Comparison of ENCODE assay signal across 12 mouse cellular contexts in genomic region chr1:19211033-19211405, GRCm38 (mm10). TPM values are rescaled to one million over a fixed set of nuclear protein-coding genes. Genes with fewer than 3 reads are reported as not detected.
DNase-seq lines count a peak whose midpoint lies in the region; ATAC-seq and TF ChIP-seq lines count a peak whose summit lies in the region.
"Had no signal": no experiment of that assay in that cellular context is flagged by ENCODE, and none has a peak within 500 bp of the region (broad histone marks: within the 10 kb centered on the region; RNA-seq: fewer than 3 reads in every experiment).

No protein-coding gene starts in this region.

- peak; percentile 23 for DNase-seq in forebrain, embryonic 10.5 days (ENCODE audit: extremely low spot score, low spot score)
- no peak for DNase-seq in hindbrain, postnatal 0 days (ENCODE audit: low spot score)
- peak; percentile 37 for DNase-seq in limb, embryonic 10.5 days (ENCODE audit: low spot score)
- no peak for DNase-seq in neural tube, embryonic 11.5 days (ENCODE audit: low spot score)
- DNase-seq in layer of hippocampus, postnatal 10 days (ENCODE audit: low spot score in 2 of 2): no peak
- DNase-seq: cerebellum, postnatal 14 days had no signal

- 0% methylated on average over 8 of the region's 8 CpGs for WGBS in forebrain, embryonic 10.5 days
- 2% methylated on average over 8 of the region's 8 CpGs for WGBS in forebrain, embryonic 13.5 days
- WGBS in hindbrain, postnatal 0 days: 2% methylated on average over 8 of the region's 8 CpGs
- under 1% methylated on average over 8 of the region's 8 CpGs for whole genome bisulfite sequencing in limb, embryonic 10.5 days
- 1% methylated on average over 8 of the region's 8 CpGs for WGBS in neural tube, embryonic 11.5 days

- H3K9ac ChIP-seq in forebrain, embryonic 13.5 days: no peak overlapping the region
- H3K9ac ChIP-seq in hindbrain, postnatal 0 days (replicated peaks; ENCODE audit: low read length): no peak overlapping the region; the same call in 1 of the 2 replicates
- H3K9ac ChIP-seq in neural tube, embryonic 11.5 days (ENCODE audit: low read length): peak overlapping the region; percentile 69
- H3K9ac ChIP-seq: liver, embryonic 14.5 days had no signal

- TF ChIP-seq CTCF in hindbrain, postnatal 0 days (IDR thresholded peaks at IDR 0.05; ENCODE audit: low read depth): no peak

- peaks cover 22% of the 10 kb centered on the region for H3K4me1 ChIP-seq in forebrain, embryonic 10.5 days
- H3K4me1 ChIP-seq in forebrain, embryonic 13.5 days: no peaks in the 10 kb centered on the region
- H3K4me1 ChIP-seq in hindbrain, postnatal 0 days (ENCODE audit: insufficient read depth, low read length): no peaks in the 10 kb centered on the region
- peaks cover 3% of the 10 kb centered on the region for H3K4me1 ChIP-seq in limb, embryonic 10.5 days
- H3K4me1 ChIP-seq in neural tube, embryonic 11.5 days (ENCODE audit: control insufficient read depth, insufficient read depth, low read length): no peaks in the 10 kb centered on the region

- no peak overlapping the region for H3K4me2 ChIP-seq in forebrain, embryonic 13.5 days
- H3K4me2 ChIP-seq in hindbrain, postnatal 0 days (ENCODE audit: low read depth, low read length): peak overlapping the region; percentile 26; the same call in 1 of the 2 replicates
- peak overlapping the region; percentile 39 for H3K4me2 ChIP-seq in neural tube, embryonic 11.5 days (ENCODE audit: low read depth)

- H3K9me3 ChIP-seq in forebrain, embryonic 10.5 days: no peaks in the 10 kb centered on the region
- H3K9me3 ChIP-seq in forebrain, embryonic 13.5 days (replicated peaks): no peaks in the 10 kb centered on the region
- no peaks in the 10 kb centered on the region for H3K9me3 ChIP-seq in hindbrain, postnatal 0 days (ENCODE audit: low read length)
- H3K9me3 ChIP-seq in limb, embryonic 10.5 days (replicated peaks): no peaks in the 10 kb centered on the region
- H3K9me3 ChIP-seq in neural tube, embryonic 11.5 days (ENCODE audit: control insufficient read depth, low read length): no peaks in the 10 kb centered on the region

- peak overlapping the region; percentile 87 for H3K27ac ChIP-seq in forebrain, embryonic 10.5 days
- no peak overlapping the region for H3K27ac ChIP-seq in forebrain, embryonic 13.5 days
- H3K27ac ChIP-seq in hindbrain, postnatal 0 days: no peak overlapping the region
- peak overlapping the region; percentile 81 for H3K27ac ChIP-seq in limb, embryonic 10.5 days
- peak overlapping the region; percentile 39; the same call in 1 of the 2 replicates for H3K27ac ChIP-seq in neural tube, embryonic 11.5 days (ENCODE audit: low read depth, low read length)
- H3K27ac ChIP-seq: liver, embryonic 14.5 days had no signal

- peak overlapping the region; percentile 52 for H3K4me3 ChIP-seq in forebrain, embryonic 10.5 days
- no peak overlapping the region for H3K4me3 ChIP-seq in forebrain, embryonic 13.5 days
- peak overlapping the region; percentile 26; the same call in 1 of the 2 replicates for H3K4me3 ChIP-seq in hindbrain, postnatal 0 days (ENCODE audit: low read length)
- peak overlapping the region; percentile 47 for H3K4me3 ChIP-seq in limb, embryonic 10.5 days
- H3K4me3 ChIP-seq in neural tube, embryonic 11.5 days (ENCODE audit: low read depth, low read length): peak overlapping the region; percentile 42

- peaks cover 99% of the 10 kb centered on the region for H3K27me3 ChIP-seq in forebrain, embryonic 10.5 days (ENCODE audit: poor library complexity, severe bottlenecking)
- H3K27me3 ChIP-seq in forebrain, embryonic 13.5 days: peaks cover 92% of the 10 kb centered on the region
- peaks cover 68% of the 10 kb centered on the region for H3K27me3 ChIP-seq in hindbrain, postnatal 0 days (ENCODE audit: insufficient read depth, low read length)
- peaks cover 97% of the 10 kb centered on the region for H3K27me3 ChIP-seq in limb, embryonic 10.5 days (ENCODE audit: low read depth, poor library complexity, severe bottlenecking)
- peaks cover 82% of the 10 kb centered on the region for H3K27me3 ChIP-seq in neural tube, embryonic 11.5 days (ENCODE audit: control insufficient read depth, insufficient read depth, low read length)

- no peaks in the 10 kb centered on the region for H3K36me3 ChIP-seq in forebrain, embryonic 10.5 days (replicated peaks)
- no peaks in the 10 kb centered on the region for H3K36me3 ChIP-seq in forebrain, embryonic 13.5 days (ENCODE audit: poor library complexity, severe bottlenecking)
- no peaks in the 10 kb centered on the region for H3K36me3 ChIP-seq in hindbrain, postnatal 0 days (ENCODE audit: insufficient read depth, low read length)
- H3K36me3 ChIP-seq in limb, embryonic 10.5 days: no peaks in the 10 kb centered on the region
- H3K36me3 ChIP-seq in neural tube, embryonic 11.5 days (ENCODE audit: control insufficient read depth, insufficient read depth, low read length): no peaks in the 10 kb centered on the region

- ATAC-seq in forebrain, embryonic 13.5 days: no peak
- no peak for ATAC-seq in hindbrain, postnatal 0 days
- ATAC-seq in neural tube, embryonic 11.5 days (ENCODE audit: insufficient read depth, low FRiP score, low TSS enrichment): no peak
- no peak for ATAC-seq in erythroblast, adult 5-6 weeks (replicated peaks; ENCODE audit: low FRiP score, poor library complexity, severe bottlenecking)
- ATAC-seq in erythroid progenitor cell, adult 5-6 weeks (replicated peaks; ENCODE audit: low FRiP score, poor library complexity, severe bottlenecking): no peak

RNA-seq across cellular contexts. Expression of gene Tfap2b, which starts 2.3 kb away (rescaled TPM):
- polyA plus RNA-seq in forebrain, embryonic 10.5 days (2016; fragmentation: Nextera tagmentation; extraction: Ambion mirVana): 29.8 and 32.2 TPM in 2 replicates
- 3.2 and 4.3 TPM in 2 replicates for polyA plus RNA-seq in forebrain, embryonic 13.5 days (2015; fragmentation: Nextera tagmentation; extraction: Ambion mirVana)
- total RNA-seq in hindbrain, postnatal 0 days (2014; rRNA removed): 35.3 and 36.5 TPM in 2 replicates
- polyA plus RNA-seq in hindbrain, postnatal 0 days (2015; fragmentation: Nextera tagmentation; extraction: Ambion mirVana): 48.7 and 50.4 TPM in 2 replicates
- polyA plus RNA-seq in limb, embryonic 10.5 days (2016; fragmentation: Nextera tagmentation; extraction: Ambion mirVana): 6.7 and 19.7 TPM in 2 replicates
- 43.5 and 48.6 TPM in 2 replicates for polyA plus RNA-seq in neural tube, embryonic 11.5 days (2014; fragmentation: Nextera tagmentation; extraction: Ambion mirVana)
- total RNA-seq in erythroblast, adult 5-6 weeks (2015; ENCODE audit: low replicate concordance): not detected in 2 replicates
- 0.14 TPM in 1 of 2 replicates, not detected in the other for total RNA-seq in erythroblast, adult 5-6 weeks (2017; ENCODE audit: low replicate concordance)
- under 1 TPM; 0.11 to 0.50 TPM for total RNA-seq in layer of hippocampus, postnatal 10 days (2021)
- not detected in 2 replicates for total RNA-seq in erythroid progenitor cell, adult 5-6 weeks (2015; ENCODE audit: low replicate concordance)
- not detected in 2 replicates for total RNA-seq in erythroid progenitor cell, adult 5-6 weeks (2017; ENCODE audit: low replicate concordance)
- total RNA-seq: monocyte, adult 5-6 weeks had no signal
- polyA plus RNA-seq: large intestine, adult 2 months had no signal

Comparison
In these comparisons a context has a peak if more than half of its experiments do, and no peak if none do; other contexts are left out.
1. H3K27ac ChIP-seq: peak in forebrain, embryonic 10.5 days (single experiment), limb, embryonic 10.5 days (single experiment) and neural tube, embryonic 11.5 days (single experiment); none in forebrain, embryonic 13.5 days (single experiment) and hindbrain, postnatal 0 days (single experiment).
2. DNase-seq: peak in forebrain, embryonic 10.5 days (single experiment) and limb, embryonic 10.5 days (single experiment); none in hindbrain, postnatal 0 days (single experiment), neural tube, embryonic 11.5 days (single experiment) and layer of hippocampus, postnatal 10 days (0 of 2).